Mouse (Mus musculus) C2C12 (cell line): ENCODE measurements around the gene Dclre1c. TPM values are rescaled to one million over a fixed set of nuclear protein-coding genes. Genes with fewer than 3 reads are reported as not detected.
A peak's percentile ranks its signal among the peaks of the same experiment; 100 is the strongest.

Source experiments
- H3K27me3 ChIP-seq: one replicate; pipeline ENCODE4 v1.6.1; 2011; ENCODE audit not compliant: control insufficient read depth, insufficient read depth, insufficient read length
- H3K36me3 ChIP-seq: one replicate; pipeline ENCODE4 v1.6.1; 2011; ENCODE audit not compliant: control insufficient read depth, insufficient read depth
- H3K4me3 ChIP-seq: one replicate; pipeline ENCODE4 v1.5.1; 2011; ENCODE audit warnings: mild to moderate bottlenecking, control low read depth; ENCODE audit not compliant: poor library complexity, insufficient read depth, severe bottlenecking
- H3K79me2 ChIP-seq: one replicate; pipeline ENCODE4 v1.6.1; 2011; ENCODE audit not compliant: control insufficient read depth, insufficient read depth
- H3K79me3 ChIP-seq: one replicate; pipeline ENCODE4 v1.6.1; 2011; ENCODE audit warnings: low read depth, control low read depth
- H3ac ChIP-seq: one replicate; pipeline ENCODE3; 2011; ENCODE audit warnings: low read depth; ENCODE audit not compliant: control insufficient read depth, insufficient read length
- CEBPB ChIP-seq: IDR thresholded peaks from one replicate; pipeline ENCODE4 v1.6.1; 2011; ENCODE audit warnings: low read depth, mild to moderate bottlenecking, control low read depth, moderate library complexity
- CTCF ChIP-seq: IDR thresholded peaks from one replicate; pipeline ENCODE4 v1.5.1; 2011; ENCODE audit not compliant: control insufficient read depth, insufficient read depth, insufficient read length
- FOSL1 ChIP-seq: IDR thresholded peaks from one replicate; pipeline ENCODE4 v1.8.0; 2011; ENCODE audit warnings: mild to moderate bottlenecking, low read length; ENCODE audit not compliant: poor library complexity, insufficient read depth, severe bottlenecking
- MAX ChIP-seq: IDR thresholded peaks from one replicate; pipeline ENCODE4 v1.6.1; 2011; ENCODE audit warnings: mild to moderate bottlenecking, control low read depth
- MYOD1 ChIP-seq: IDR thresholded peaks from one replicate; pipeline ENCODE4 v1.6.1; 2011; ENCODE audit warnings: low read depth; ENCODE audit not compliant: control insufficient read depth, insufficient read length
- MYOG ChIP-seq: IDR thresholded peaks from one replicate; pipeline ENCODE4 v1.6.1; 2011; ENCODE audit not compliant: control insufficient read depth, insufficient read length; ENCODE audit errors: extremely low read depth
- USF1 ChIP-seq: IDR thresholded peaks from one replicate; pipeline ENCODE4 v1.6.1; 2011; ENCODE audit warnings: low read depth, mild to moderate bottlenecking, control low read depth, moderate library complexity
- polyA plus RNA-seq: library from polyadenylated mRNA; unstranded; fragments of >200 nt; fragmentation: generic; extraction: Trizol; gene quantifications from one replicate; pipeline ENCODE4 v1.2.1, GENCODE M21; 2012; ENCODE audit warnings: missing spikeins

Gene Dclre1c
- polyA plus RNA-seq, 1 experiment = 1.3 TPM

DNA sequence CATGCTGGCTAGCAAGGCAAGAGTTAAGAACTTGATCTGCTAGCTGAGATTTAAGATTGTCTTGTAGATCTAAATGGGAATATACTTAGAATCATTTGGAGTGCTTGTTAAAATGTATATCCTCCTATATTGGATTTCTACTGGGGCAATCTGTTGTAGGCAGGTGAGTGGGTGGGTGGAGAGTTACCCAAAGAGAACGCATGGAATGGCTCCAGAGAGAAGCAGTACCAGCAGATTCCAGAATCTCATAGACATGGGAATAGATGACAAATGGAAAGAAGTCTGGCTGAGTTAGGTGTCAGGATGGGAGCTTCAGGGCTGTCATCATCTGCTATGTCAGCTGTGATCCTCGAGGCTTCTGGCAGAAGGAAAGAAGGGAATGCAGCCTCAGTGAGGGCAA is 25.5 kb downstream of the Dclre1c start:
- Histone ChIP-seq H3K79me2 (no peaks in the 10 kb centered on the region), H3K4me3 (no peak overlapping the region)

DNA sequence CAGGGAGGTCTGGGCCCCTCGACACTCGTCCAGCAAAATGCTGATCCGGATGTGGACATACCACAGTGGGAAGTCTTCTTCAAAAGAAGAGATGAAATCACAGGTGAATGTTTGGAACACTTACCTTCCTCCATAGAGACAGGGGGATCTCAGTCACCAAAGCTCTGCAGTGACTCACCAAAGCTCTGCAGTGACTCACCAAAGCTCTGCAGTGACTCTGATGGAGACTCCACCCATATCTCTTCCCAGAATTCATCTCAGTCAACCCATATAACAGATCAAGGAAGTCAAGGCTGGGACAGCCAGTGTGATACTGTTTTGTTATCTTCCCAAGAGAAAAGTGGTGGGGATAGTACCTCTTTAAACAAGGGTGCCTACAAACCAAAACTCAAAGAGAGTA is 29.2 kb downstream of the Dclre1c start:
- TF ChIP-seq FOSL1 = peak; percentile 65
- no peak for TF ChIP-seq MYOG
- no peaks in the 10 kb centered on the region for H3K27me3 ChIP-seq
- H3K36me3 ChIP-seq = peaks cover 63% of the 10 kb centered on the region
- no peaks in the 10 kb centered on the region for H3K79me2 ChIP-seq
- no peak overlapping the region for H3ac ChIP-seq
- no peaks in the 10 kb centered on the region for H3K79me3 ChIP-seq
- no peak overlapping the region for H3K4me3 ChIP-seq

More for the DNA sequence above, 25.5 kb downstream of the Dclre1c start:
- H3K79me3 ChIP-seq = no peaks in the 10 kb centered on the region
- TF ChIP-seq USF1 (no peak), MAX (no peak)
- no peaks in the 10 kb centered on the region for H3K27me3 ChIP-seq
- H3K36me3 ChIP-seq = peaks cover 30% of the 10 kb centered on the region
- no peak overlapping the region for H3ac ChIP-seq

- H3ac ChIP-seq = no peak overlapping the region
- TF ChIP-seq MYOD1 = no peak
- no peak for TF ChIP-seq CTCF
- TF ChIP-seq CEBPB = no peak
- TF ChIP-seq USF1 = no peak
- no peak for TF ChIP-seq MAX
- no peak for TF ChIP-seq FOSL1
- no peak for TF ChIP-seq MYOG
- H3K79me3 ChIP-seq = no peaks in the 10 kb centered on the region
- no peaks in the 10 kb centered on the region for H3K79me2 ChIP-seq
- no peak overlapping the region for H3K4me3 ChIP-seq
- peaks cover 82% of the 10 kb centered on the region for H3K36me3 ChIP-seq
- H3K27me3 ChIP-seq = no peaks in the 10 kb centered on the region
Observed at GRCm38 (mm10) chr2:3456590-3456989, 32.7 kb downstream of the Dclre1c start.

GRCm38 (mm10) chr2:3473891-3474290 is 50.0 kb downstream of the Dclre1c start:
- Histone ChIP-seq H3K36me3 (peaks cover 23% of the 10 kb centered on the region), H3ac (peak overlapping the region; percentile 97), H3K27me3 (no peaks in the 10 kb centered on the region), H3K4me3 (peak overlapping the region; percentile 89), H3K79me3 (peaks cover 43% of the 10 kb centered on the region), H3K79me2 (peaks cover 57% of the 10 kb centered on the region)
- TF ChIP-seq MAX = no peak
- TF ChIP-seq MYOG = no peak
- TF ChIP-seq CTCF = no peak
- no peak for TF ChIP-seq CEBPB
- TF ChIP-seq MYOD1 = no peak
- no peak for TF ChIP-seq FOSL1
- no peak for TF ChIP-seq USF1

GRCm38 (mm10) chr2:3474361-3474805 is 50.5 kb downstream of the Dclre1c start:
- TF ChIP-seq CEBPB = peak; percentile 21
- TF ChIP-seq CTCF = no peak
- no peak for TF ChIP-seq MAX
- Histone ChIP-seq H3K36me3 (peaks cover 18% of the 10 kb centered on the region), H3K79me3 (peaks cover 40% of the 10 kb centered on the region), H3K27me3 (no peaks in the 10 kb centered on the region), H3K4me3 (peak overlapping the region; percentile 89), H3K79me2 (peaks cover 52% of the 10 kb centered on the region), H3ac (peak overlapping the region; percentile 97)

GRCm38 (mm10) chr2:3474861-3475283 is 50.9 kb downstream of the Dclre1c start, which contains the start of gene Suv39h2:
Gene Suv39h2, minus strand, starts transcription at chr2:3475031.
- Histone ChIP-seq H3K27me3 (no peaks in the 10 kb centered on the region), H3K79me3 (peaks cover 36% of the 10 kb centered on the region), H3ac (peak within 1 kb of the TSS; percentile 97), H3K36me3 (peaks cover 13% of the 10 kb centered on the region), H3K79me2 (peaks cover 48% of the 10 kb centered on the region), H3K4me3 (peak within 1 kb of the TSS; percentile 89)
- TF ChIP-seq CTCF (no peak), MYOG (no peak), MAX (no peak), USF1 (no peak), FOSL1 (no peak), MYOD1 (no peak), CEBPB (no peak)
